Mouse (Mus musculus) E14TG2a.4 (cell line): Measurements from ENCODE around the gene Tagap1.
A peak's percentile ranks its signal among the peaks of the same experiment; 100 is the strongest.
"Not testable (repeated sequence)": the region's sequence is repeated elsewhere in the genome, so short reads cannot be mapped to it uniquely, and the experiment has no call there.

Experiments
- H3K27me3 ChIP-seq: 2 replicates; pipeline ENCODE4 v1.6.1; 2014; ENCODE audit warnings: low read length, control low read depth; ENCODE audit not compliant: insufficient read depth
- H3K36me3 ChIP-seq: 2 replicates; pipeline ENCODE4 v1.6.1; 2014; ENCODE audit warnings: low read length, control low read depth; ENCODE audit not compliant: insufficient read depth
- H3K4me1 ChIP-seq: replicated peaks from 2 replicates; pipeline ENCODE4 v1.6.1; 2014; ENCODE audit warnings: low read depth, low read length, control low read depth
- H3K4me3 ChIP-seq: replicated peaks from 2 replicates; pipeline ENCODE4 v1.5.1; 2014; ENCODE audit warnings: mild to moderate bottlenecking, low read length
- H3K9me3 ChIP-seq: 2 replicates; pipeline ENCODE4 v1.6.1; 2014; ENCODE audit warnings: low read length, control low read depth

Tagap1 gene

DNA sequence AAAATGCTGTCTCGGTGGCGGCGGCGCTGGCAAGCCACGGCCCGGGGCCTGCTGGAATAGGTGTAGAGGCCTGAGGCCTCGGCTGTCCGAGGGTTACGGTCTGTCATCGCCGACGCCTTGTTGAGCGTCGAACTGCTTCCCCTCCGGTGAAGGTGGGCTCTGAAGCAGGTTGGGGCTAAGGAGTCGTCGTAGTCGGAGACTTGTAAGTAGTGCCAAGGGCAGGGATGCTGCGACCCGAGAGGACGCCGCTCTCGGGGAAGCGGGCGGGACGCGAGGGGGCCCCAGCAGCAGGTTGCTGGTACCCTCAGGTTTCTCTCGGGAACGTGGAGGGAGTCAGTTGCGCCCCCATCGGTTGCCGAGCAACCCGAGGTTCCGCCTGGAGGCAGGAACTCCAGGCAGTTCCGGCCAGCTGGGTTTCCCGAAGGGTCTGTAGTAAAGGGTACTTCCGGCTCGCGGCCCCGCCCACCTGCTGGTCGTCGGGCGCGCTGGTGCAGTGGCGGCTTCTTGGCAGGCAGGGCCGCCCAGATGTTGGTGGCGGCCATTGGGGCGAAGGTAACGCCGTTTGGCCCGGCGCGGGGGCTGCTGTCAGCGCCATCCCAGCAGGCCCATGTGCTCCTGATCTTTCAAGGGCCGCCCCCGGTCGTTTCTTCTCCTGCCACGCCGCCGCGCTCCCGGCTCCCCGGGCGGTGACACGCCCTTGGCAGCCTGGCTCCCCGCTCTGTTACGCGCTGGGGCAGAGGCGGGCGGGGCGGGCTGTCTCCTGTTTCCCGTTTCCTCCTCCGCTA is 12.8 kb downstream of the Tagap1 start, which contains the start of gene Rsph3b:
Gene Rsph3b (minus strand): TSS at position 699 of the 785 bp plus-strand sequence.
- H3K36me3 ChIP-seq, H3K4me1 ChIP-seq, H3K9me3 ChIP-seq, H3K27me3 ChIP-seq: not testable (repeated sequence)
- H3K4me3 ChIP-seq: peak within 1 kb of the TSS; percentile 77

DNA sequence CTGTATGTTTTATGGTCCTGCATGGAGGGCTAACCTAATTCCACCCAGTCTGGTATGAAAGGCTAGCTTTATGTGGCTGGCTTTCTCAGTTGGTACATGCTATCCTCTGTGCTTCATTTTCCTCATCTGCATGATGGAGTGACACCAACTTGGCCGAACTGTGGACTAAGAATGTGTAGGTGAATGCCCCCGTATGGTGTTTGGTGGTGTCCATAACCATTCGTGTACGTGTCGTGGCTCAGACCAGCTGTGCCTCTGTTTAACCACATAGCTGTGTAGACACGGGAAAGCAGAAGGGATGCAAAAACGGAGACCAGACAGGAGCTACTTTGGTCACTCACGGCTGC is 13.3 kb downstream of the Tagap1 start:
- H3K36me3 ChIP-seq, H3K27me3 ChIP-seq, H3K4me1 ChIP-seq, H3K9me3 ChIP-seq: not testable (repeated sequence)
- H3K4me3 ChIP-seq: peak overlapping the region; percentile 77; the same call in 1 of the 2 replicates

DNA sequence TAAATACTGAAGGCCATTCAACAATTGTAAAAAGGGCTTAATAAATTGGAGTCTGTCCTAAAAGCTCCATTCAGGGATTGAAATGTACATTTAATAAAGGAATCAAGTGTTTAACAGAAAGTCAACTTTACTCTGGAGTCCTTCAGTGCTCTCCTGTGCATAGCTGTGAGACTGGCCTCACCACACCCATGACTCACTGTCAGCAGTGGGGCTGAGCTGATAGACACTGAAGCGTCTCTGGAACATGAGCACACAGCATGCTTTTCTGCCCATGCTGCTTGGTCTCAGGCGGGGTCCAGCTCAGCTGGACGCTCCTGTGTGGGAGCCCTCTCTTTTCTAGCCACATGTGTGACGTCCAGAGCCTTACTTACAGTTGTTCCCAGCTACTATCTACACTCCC is 18.4 kb downstream of the Tagap1 start:
- H3K27me3 ChIP-seq, H3K36me3 ChIP-seq, H3K4me3 ChIP-seq, H3K9me3 ChIP-seq, H3K4me1 ChIP-seq: not testable (repeated sequence)

DNA sequence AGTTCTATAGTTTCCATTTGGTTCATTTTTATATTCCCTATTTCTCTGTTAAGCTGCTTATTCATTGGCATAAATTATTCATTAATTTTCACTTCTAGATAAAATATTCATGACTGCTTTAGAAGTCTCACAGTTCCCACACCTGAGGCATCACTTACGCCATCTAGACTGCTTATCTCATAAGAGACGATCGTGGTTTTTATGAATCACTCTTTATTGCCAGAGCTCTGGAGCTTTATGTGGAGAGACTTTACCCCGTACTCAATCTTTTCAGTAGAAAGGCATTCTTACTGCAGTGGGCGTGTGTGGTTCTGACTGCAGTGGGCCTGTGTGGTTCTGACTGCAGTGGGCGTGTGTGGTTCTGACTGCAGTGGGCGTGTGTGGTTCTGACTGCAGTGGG is 29.3 kb downstream of the Tagap1 start:
- not testable (repeated sequence) for H3K27me3 ChIP-seq, H3K36me3 ChIP-seq, H3K4me3 ChIP-seq, H3K4me1 ChIP-seq
- H3K9me3 ChIP-seq: peaks cover 11% of the 10 kb centered on the region; the same call in 1 of the 2 replicates

DNA sequence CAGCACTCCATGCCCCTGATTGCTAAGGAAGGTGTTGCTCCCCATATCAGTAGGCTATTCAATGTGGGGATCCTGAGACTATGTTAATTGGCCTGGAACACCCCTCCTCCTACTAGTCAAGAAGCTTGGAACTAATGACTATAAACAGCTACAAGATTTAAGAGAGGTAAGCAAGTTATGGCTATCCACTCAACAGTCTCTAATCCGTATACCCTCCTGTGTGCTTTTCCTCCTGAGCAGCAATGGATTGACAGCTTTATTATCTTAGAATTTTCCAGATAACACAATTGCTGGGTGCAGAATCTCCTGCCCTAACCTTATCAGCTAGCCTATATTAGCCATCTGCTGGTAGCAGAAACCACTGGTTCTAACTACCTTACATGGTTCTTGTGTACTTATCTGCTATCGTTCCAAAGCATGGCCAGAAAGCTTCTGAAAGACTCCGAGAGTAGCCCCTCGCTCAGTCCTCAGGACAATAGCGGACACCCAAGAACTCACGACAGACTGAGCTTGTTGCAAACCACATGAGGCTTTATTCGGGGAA is 40.5 kb downstream of the Tagap1 start:
- not testable (repeated sequence) for H3K4me1 ChIP-seq, H3K9me3 ChIP-seq, H3K4me3 ChIP-seq, H3K27me3 ChIP-seq, H3K36me3 ChIP-seq

DNA sequence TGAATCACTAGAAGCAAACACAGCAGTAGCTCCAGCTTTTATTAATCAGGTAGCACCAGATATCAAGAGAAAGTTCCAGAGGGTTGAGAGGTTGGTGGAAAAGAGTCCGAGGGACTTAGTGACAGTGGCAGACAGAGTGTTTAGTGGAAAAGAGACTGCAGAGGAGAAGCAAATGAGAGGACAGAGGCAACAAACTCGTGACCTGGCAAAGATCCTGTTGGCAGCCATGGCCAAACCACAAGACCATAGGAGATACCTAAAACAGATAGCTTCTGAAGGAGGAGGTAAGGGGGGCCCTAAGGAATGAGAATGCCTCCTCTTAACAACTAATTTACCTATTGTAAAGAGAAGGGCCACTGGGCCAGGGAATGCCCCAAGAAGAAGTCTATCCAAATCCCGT is 41.6 kb downstream of the Tagap1 start:
- H3K4me1 ChIP-seq, H3K9me3 ChIP-seq, H3K4me3 ChIP-seq, H3K36me3 ChIP-seq, H3K27me3 ChIP-seq: not testable (repeated sequence)

DNA sequence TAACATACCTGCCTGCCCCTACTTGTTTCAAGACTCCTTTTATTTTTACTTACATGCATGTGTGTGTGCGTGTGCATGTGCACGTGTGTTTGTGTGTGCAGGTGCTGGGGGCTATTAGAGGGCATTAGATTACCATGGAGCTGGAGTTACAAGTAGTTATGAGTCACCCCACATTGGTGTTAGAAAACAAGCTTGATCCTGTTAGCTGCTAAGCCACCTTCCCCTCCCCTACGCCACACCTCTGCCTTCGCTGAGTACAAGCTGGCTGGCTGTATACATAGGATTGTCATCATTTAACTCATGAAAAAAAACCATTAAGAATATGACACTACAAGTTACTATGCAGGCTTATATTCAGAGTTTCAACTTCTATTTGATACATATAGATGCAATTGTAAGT is 45.7 kb downstream of the Tagap1 start:
- H3K27me3 ChIP-seq, H3K4me1 ChIP-seq, H3K9me3 ChIP-seq, H3K36me3 ChIP-seq, H3K4me3 ChIP-seq: not testable (repeated sequence)

DNA sequence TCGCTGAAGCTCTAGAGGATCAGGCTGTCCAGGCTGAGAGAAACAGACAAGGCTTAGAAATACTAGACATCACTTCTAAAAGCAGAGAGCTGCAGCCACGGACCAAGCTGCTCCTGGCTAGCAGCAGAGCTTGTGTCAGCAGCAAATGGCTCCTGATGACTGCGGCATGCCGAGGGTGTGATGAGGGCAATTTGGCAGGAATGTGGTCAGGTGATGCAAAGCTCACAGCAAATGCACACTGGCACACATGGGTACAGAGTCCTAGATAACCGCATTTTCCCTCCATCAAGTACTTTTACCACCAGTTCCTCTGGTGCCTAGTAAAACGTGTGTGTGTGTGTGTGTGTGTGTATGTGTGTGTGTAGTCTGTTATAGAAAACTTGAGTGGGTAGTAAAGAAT is 46.9 kb downstream of the Tagap1 start:
- not testable (repeated sequence) for H3K4me3 ChIP-seq, H3K27me3 ChIP-seq, H3K36me3 ChIP-seq, H3K9me3 ChIP-seq, H3K4me1 ChIP-seq
